Mouse (Mus musculus): ENCODE results near the gene Gm14496.
"Not testable (repeated sequence)": the region's sequence is repeated elsewhere in the genome, so short reads cannot be mapped to it uniquely, and the experiment has no call there.

The Gm14496 gene

GRCm38 (mm10) chr2:181990829-181991228 lies at the start of gene Gm14496:
Gm14496 (plus strand) TSS chr2:181991129.
- no peak for DNase-seq

GRCm38 (mm10) chr2:181952747-181953680 lies 37.9 kb upstream of the Gm14496 start:
- DNase-seq, result not testable (repeated sequence)

- no peak for DNase-seq
Observed at GRCm38 (mm10) chr2:181968395-181968794, 22.5 kb upstream of the Gm14496 start.

GRCm38 (mm10) chr2:181969187-181969586 lies 21.7 kb upstream of the Gm14496 start:
- no peak for DNase-seq

GRCm38 (mm10) chr2:181981969-181982368 lies 9.0 kb upstream of the Gm14496 start:
- not testable (repeated sequence) for DNase-seq
